Mouse (Mus musculus): ENCODE measurements around the gene Isca2.

DNA sequence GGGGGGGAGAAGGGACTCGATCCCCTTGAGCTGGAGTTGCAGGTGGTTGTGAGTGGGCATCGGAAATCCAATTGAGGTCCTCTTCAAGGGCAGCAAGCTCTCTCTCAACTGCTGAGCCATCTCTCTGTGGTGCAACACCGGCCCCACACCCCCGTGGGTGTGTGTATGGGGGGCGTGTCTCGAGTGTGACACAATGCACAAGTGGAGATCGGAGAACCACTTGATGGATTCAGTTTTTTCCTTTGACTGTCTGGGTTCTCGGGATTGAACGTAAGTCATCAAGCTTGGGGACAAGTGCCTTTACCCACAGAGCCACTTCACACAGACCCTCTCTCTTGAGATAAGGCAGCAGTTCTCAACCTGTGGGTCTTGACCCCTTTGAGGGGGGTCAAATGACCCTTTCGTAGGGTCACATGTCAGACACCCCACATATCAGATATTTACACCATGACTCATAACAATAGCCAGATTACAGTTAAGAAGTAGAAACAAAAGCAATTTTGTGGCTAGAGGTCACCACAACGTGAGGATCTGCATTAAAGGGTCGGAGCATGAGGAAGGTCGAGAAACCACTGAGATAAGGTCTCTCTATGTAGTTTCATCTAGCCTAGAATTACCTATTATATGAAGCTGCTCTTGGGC lies 9.4 kb upstream of the Isca2 start:
- TF ChIP-seq EP300 (optimal IDR thresholded peaks at IDR 0.05) (no peak), CTCF (IDR thresholded peaks at IDR 0.05; ENCODE audit: low read depth) (no peak)
